Mouse (Mus musculus) testis, adult 2 months (tissue): ENCODE results near the gene Ntn5. TPM values are rescaled to one million over a fixed set of nuclear protein-coding genes. Genes with fewer than 3 reads are reported as not detected.

ENCODE experiments used
- H3K27ac ChIP-seq: fragments of 200-500 bp; 2 replicates; pipeline ENCODE4 v1.5.1; 2012; ENCODE audit warnings: low read depth, low read length; ENCODE audit not compliant: control insufficient read depth, insufficient read depth
- H3K27me3 ChIP-seq: fragments of 200-500 bp; 2 replicates; pipeline ENCODE4 v1.6.1; 2012; ENCODE audit warnings: mild to moderate bottlenecking, low read length, moderate library complexity; ENCODE audit not compliant: control insufficient read depth, insufficient read depth
- H3K36me3 ChIP-seq: fragments of 200-500 bp; 2 replicates; pipeline ENCODE4 v1.6.1; 2012; ENCODE audit warnings: mild to moderate bottlenecking, low read length; ENCODE audit not compliant: control insufficient read depth, insufficient read depth
- H3K4me1 ChIP-seq: fragments of 200-500 bp; 2 replicates; pipeline ENCODE4 v1.6.1; 2012; ENCODE audit warnings: low read length; ENCODE audit not compliant: control insufficient read depth, insufficient read depth
- H3K4me3 ChIP-seq: fragments of 200-500 bp; 2 replicates; pipeline ENCODE4 v1.5.1; 2012; ENCODE audit warnings: low read depth, mild to moderate bottlenecking, low read length, moderate library complexity, mixed read lengths; ENCODE audit not compliant: control insufficient read depth
- CTCF ChIP-seq: fragments of 200-500 bp; IDR thresholded peaks from 2 replicates; pipeline ENCODE4 v1.5.1; 2012; ENCODE audit warnings: low read depth, mild to moderate bottlenecking, inconsistent platforms, low read length, moderate library complexity; ENCODE audit not compliant: control insufficient read depth, insufficient read depth, insufficient replicate concordance
- POLR2A ChIP-seq: fragments of 200-500 bp; IDR thresholded peaks from 2 replicates; pipeline ENCODE4 v1.6.1; 2012; ENCODE audit warnings: low read depth, mild to moderate bottlenecking, inconsistent platforms, low read length, moderate library complexity; ENCODE audit not compliant: control insufficient read depth
- polyA plus RNA-seq: library from polyadenylated mRNA; depleted of rRNA; stranded (reverse); fragments of >200 nt; gene quantifications from 2 replicates; pipeline ENCODE4 v1.2.3, GENCODE M21; 2012; rRNA removed

Gene Ntn5
- polyA plus RNA-seq, 1 experiment: 6.5 TPM

DNA sequence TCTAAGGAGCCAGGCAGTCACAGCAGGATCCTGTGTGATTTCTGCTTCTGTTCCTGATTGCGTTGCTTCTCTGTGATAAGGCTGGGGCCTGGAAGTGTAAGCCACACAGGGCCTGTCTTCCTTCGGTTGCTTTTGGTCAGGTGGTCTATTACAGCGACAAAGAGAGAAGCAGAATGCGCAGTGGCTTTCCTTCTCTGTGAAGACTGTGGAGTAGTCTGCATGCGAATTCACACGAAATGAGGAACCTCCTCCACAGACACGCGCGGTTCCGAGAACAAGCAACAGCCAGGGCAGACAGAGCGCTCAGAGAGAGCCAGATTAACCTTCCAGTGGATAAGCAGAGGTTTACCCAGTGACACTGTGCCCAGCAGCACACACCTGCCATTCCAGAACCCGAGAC, 57.5 kb downstream of the Ntn5 start:
- Histone ChIP-seq H3K4me1 (no peaks in the 10 kb centered on the region), H3K27ac (peak overlapping the region; percentile 33; the same call in 1 of the 2 replicates), H3K27me3 (no peaks in the 10 kb centered on the region), H3K36me3 (no peaks in the 10 kb centered on the region), H3K4me3 (no peak overlapping the region)
- TF ChIP-seq CTCF (no peak), POLR2A (no peak)

DNA sequence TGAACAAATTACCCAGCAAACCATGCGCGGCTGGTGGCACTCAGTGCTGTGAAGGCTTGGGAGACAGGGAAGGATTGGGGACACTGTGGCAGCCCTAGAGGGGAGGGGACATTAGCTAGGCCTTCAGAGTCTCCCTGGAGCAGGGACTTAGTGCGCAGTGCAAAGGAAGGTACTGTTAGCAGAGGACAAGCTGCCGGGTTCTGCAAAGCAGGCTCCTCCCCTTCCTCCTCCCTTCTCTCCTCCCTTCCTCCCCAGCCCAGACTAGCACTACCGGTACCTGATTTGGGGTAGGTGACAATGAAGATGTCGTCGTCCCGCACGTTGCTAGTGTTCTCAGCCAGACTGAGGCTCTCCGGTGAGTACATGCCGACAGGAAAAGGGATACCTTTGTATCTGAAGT, 58.0 kb downstream of the Ntn5 start:
- H3K4me3 ChIP-seq: no peak overlapping the region
- no peaks in the 10 kb centered on the region for H3K4me1 ChIP-seq
- TF ChIP-seq CTCF (no peak), POLR2A (0 out of 2 replicates have a peak, but pooled peaks have one; percentile 36)
- H3K27me3 ChIP-seq: no peaks in the 10 kb centered on the region
- no peaks in the 10 kb centered on the region for H3K36me3 ChIP-seq
- H3K27ac ChIP-seq: no peak overlapping the region

DNA sequence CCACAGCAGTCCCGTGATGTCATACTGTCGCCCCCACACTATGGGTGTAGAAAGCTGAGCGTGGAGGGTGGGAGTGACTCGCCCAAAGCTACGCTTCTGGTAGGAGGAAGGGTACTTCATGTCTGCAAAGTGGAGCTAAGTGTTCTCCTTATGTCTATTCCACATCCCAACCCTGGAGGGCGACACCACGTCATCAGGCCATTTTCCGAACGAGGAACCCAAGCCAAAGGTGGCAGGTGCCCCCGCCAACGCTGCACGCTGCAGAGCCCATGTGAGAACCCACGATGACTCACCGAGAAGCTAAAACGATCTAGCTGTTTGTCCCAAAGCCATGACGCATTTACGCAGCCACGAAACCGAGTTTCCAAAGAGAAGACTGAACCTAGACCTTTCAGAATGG, 58.5 kb downstream of the Ntn5 start:
- no peaks in the 10 kb centered on the region for H3K27me3 ChIP-seq
- TF ChIP-seq POLR2A (no peak), CTCF (no peak)
- no peaks in the 10 kb centered on the region for H3K36me3 ChIP-seq
- no peaks in the 10 kb centered on the region for H3K4me1 ChIP-seq
- H3K4me3 ChIP-seq: no peak overlapping the region
- no peak overlapping the region for H3K27ac ChIP-seq

Other genes with a start within 250 kb of the Ntn5 start
- 1.7 and 2.3 TPM in 2 replicates for gene Gys1, start 249.2 kb upstream of the Ntn5 start, polyA plus RNA-seq
- gene Ruvbl2, start 245.9 kb upstream of the Ntn5 start, polyA plus RNA-seq: 173 and 197 TPM in 2 replicates
- 152 and 188 TPM in 2 replicates for gene Ftl1, start 224.1 kb upstream of the Ntn5 start, polyA plus RNA-seq
- 24.9 and 26.3 TPM in 2 replicates for gene Bax, start 217.1 kb upstream of the Ntn5 start, polyA plus RNA-seq
- 879 and 1,010 TPM in 2 replicates for gene Tulp2, start 202.1 kb upstream of the Ntn5 start, polyA plus RNA-seq
- 0.81 TPM in 1 of 2 replicates, not detected in the other for gene Gm45808, start 197.2 kb upstream of the Ntn5 start, polyA plus RNA-seq
- gene Dhdh, start 195.2 kb upstream of the Ntn5 start, polyA plus RNA-seq: 3.0 and 3.4 TPM in 2 replicates
- gene Nucb1, start 173.6 kb upstream of the Ntn5 start, polyA plus RNA-seq: 76.4 and 93.9 TPM in 2 replicates
- 5.9 and 8.5 TPM in 2 replicates for gene Ppp1r15a, start 157.8 kb upstream of the Ntn5 start, polyA plus RNA-seq
- gene Plekha4, start 157.7 kb upstream of the Ntn5 start, polyA plus RNA-seq: 12.6 and 12.9 TPM in 2 replicates
- 0.37 and 0.45 TPM in 2 replicates for gene Hsd17b14, start 129.1 kb upstream of the Ntn5 start, polyA plus RNA-seq
- 39.9 and 44.3 TPM in 2 replicates for gene Bcat2, start 113.9 kb upstream of the Ntn5 start, polyA plus RNA-seq
- gene Fgf21, start 68.5 kb upstream of the Ntn5 start, polyA plus RNA-seq: 3.6 and 3.7 TPM in 2 replicates
- gene Fut1, start 66.7 kb upstream of the Ntn5 start, polyA plus RNA-seq: 0.08 and 0.21 TPM in 2 replicates
- gene Izumo1, start 62.2 kb upstream of the Ntn5 start, polyA plus RNA-seq: 77.5 and 95.6 TPM in 2 replicates
- gene Rasip1, start 56.5 kb upstream of the Ntn5 start, polyA plus RNA-seq: 5.1 and 5.4 TPM in 2 replicates
- gene Mamstr, start 44.0 kb upstream of the Ntn5 start, polyA plus RNA-seq: 0.74 and 1.3 TPM in 2 replicates
- 0.37 and 0.42 TPM in 2 replicates for gene Fut2, start 17.6 kb upstream of the Ntn5 start, polyA plus RNA-seq
- gene Sec1, start 10.4 kb downstream of the Ntn5 start, polyA plus RNA-seq: 61.0 and 71.6 TPM in 2 replicates
- gene Car11, start 15.8 kb downstream of the Ntn5 start, polyA plus RNA-seq: 2.3 and 3.3 TPM in 2 replicates
- 11.2 and 12.9 TPM in 2 replicates for gene Dbp, start 21.1 kb downstream of the Ntn5 start, polyA plus RNA-seq
- gene Rpl18, start 31.4 kb downstream of the Ntn5 start, polyA plus RNA-seq: 517 and 652 TPM in 2 replicates
- 33.4 and 34.6 TPM in 2 replicates for gene Sphk2, start 34.0 kb downstream of the Ntn5 start, polyA plus RNA-seq
- gene Fam83e, start 37.2 kb downstream of the Ntn5 start, polyA plus RNA-seq: 145 and 176 TPM in 2 replicates
- 589 and 614 TPM in 2 replicates for gene Spaca4, start 41.8 kb downstream of the Ntn5 start, polyA plus RNA-seq
- 23.1 and 26.1 TPM in 2 replicates for gene Lmtk3, start 99.7 kb downstream of the Ntn5 start, polyA plus RNA-seq
- 8.8 and 9.5 TPM in 2 replicates for gene Sult2b1, start 100.6 kb downstream of the Ntn5 start, polyA plus RNA-seq
- gene Cyth2, start 130.6 kb downstream of the Ntn5 start, polyA plus RNA-seq: 149 and 166 TPM in 2 replicates
- 0.06 and 0.11 TPM in 2 replicates for gene Kcnj14, start 140.8 kb downstream of the Ntn5 start, polyA plus RNA-seq
- gene Grwd1, start 146.9 kb downstream of the Ntn5 start, polyA plus RNA-seq: 11.2 and 12.1 TPM in 2 replicates
- gene Kdelr1, start 188.8 kb downstream of the Ntn5 start, polyA plus RNA-seq: 67.4 and 82.4 TPM in 2 replicates
- gene Grin2d, start 194.4 kb downstream of the Ntn5 start, polyA plus RNA-seq: 21.1 and 22.3 TPM in 2 replicates
- 758 and 764 TPM in 2 replicates for gene Syngr4, start 212.7 kb downstream of the Ntn5 start, polyA plus RNA-seq
- 8.1 and 8.8 TPM in 2 replicates for gene Tmem143, start 212.9 kb downstream of the Ntn5 start, polyA plus RNA-seq
- gene Emp3, start 237.4 kb downstream of the Ntn5 start, polyA plus RNA-seq: 80.7 and 85.0 TPM in 2 replicates
- gene Ccdc114, start 240.1 kb downstream of the Ntn5 start, polyA plus RNA-seq: 19.7 and 26.2 TPM in 2 replicates